Mouse (Mus musculus): ENCODE measurements at regions not wholly inside any gene's neighbourhood (a gene's known extent, or its start where the extent isn't known, plus 50 kb on each side); places are given as distances from the start of the nearest gene placed in this dataset.

GRCm38 (mm10) chr7:63829362-63829920, 87.2 kb upstream of the E030018B13Rik start:
- Histone ChIP-seq H3K4me2 (no peak overlapping the region), H3K9me3 (replicated peaks; ENCODE audit: control insufficient read depth, low read length) (no peaks in the 10 kb centered on the region), H3K9ac (ENCODE audit: low read depth, low read length) (no peak overlapping the region), H3K36me3 (ENCODE audit: control insufficient read depth, insufficient read depth, low read length) (no peaks in the 10 kb centered on the region), H3K27ac (ENCODE audit: low read depth, low read length) (no peak overlapping the region), H3K4me1 (ENCODE audit: control insufficient read depth, insufficient read depth, low read length) (no peaks in the 10 kb centered on the region), H3K27me3 (ENCODE audit: control insufficient read depth, insufficient read depth, low read length) (no peaks in the 10 kb centered on the region), H3K4me3 (ENCODE audit: low read depth, low read length) (no peak overlapping the region)
- WGBS (ENCODE audit: insufficient replicate concordance), result 80% methylated on average over 9 of the region's 9 CpGs
- no peak for ATAC-seq (replicated peaks; ENCODE audit: insufficient number of reproducible peaks, low FRiP score, low TSS enrichment)

- no peak overlapping the region for H3K4me2 ChIP-seq
- no peak overlapping the region for H3K9ac ChIP-seq (ENCODE audit: low read depth, low read length)
- H3K4me1 ChIP-seq (ENCODE audit: control insufficient read depth, insufficient read depth, low read length), result no peaks in the 10 kb centered on the region
- WGBS (ENCODE audit: insufficient replicate concordance), result 68% methylated on average over 6 of the region's 6 CpGs
- no peaks in the 10 kb centered on the region for H3K36me3 ChIP-seq (ENCODE audit: control insufficient read depth, insufficient read depth, low read length)
- H3K27ac ChIP-seq (ENCODE audit: low read depth, low read length), result no peak overlapping the region
- H3K9me3 ChIP-seq (replicated peaks; ENCODE audit: control insufficient read depth, low read length), result no peaks in the 10 kb centered on the region
- no peaks in the 10 kb centered on the region for H3K27me3 ChIP-seq (ENCODE audit: control insufficient read depth, insufficient read depth, low read length)
- no peak overlapping the region for H3K4me3 ChIP-seq (ENCODE audit: low read depth, low read length)
- ATAC-seq (replicated peaks; ENCODE audit: insufficient number of reproducible peaks, low FRiP score, low TSS enrichment), result no peak
Observed at GRCm38 (mm10) chr7:63833676-63834075, 83.0 kb upstream of the E030018B13Rik start.

DNA sequence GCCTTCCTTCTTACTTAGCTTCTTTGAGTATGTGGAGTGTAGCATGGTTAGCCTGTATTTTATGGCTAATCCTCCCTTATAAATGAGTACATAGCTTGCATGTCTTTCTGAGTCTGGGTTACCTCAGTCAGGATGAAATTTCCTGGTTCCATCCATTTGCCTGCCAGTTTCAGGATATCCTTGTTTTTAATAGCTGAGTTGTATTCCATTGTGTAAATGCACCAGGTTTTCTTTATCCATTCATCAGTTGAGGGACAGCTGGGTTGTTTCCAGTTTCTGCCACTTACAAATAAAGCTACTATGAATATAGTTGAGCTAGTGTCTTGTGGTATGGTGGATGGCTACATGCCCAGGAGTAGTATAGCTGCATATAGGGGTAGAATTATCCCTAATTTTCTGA, 80.7 kb upstream of the E030018B13Rik start:
- ATAC-seq (replicated peaks; ENCODE audit: insufficient number of reproducible peaks, low FRiP score, low TSS enrichment), result no peak
- Histone ChIP-seq H3K9me3 (replicated peaks; ENCODE audit: control insufficient read depth, low read length) (no peaks in the 10 kb centered on the region), H3K27me3 (ENCODE audit: control insufficient read depth, insufficient read depth, low read length) (no peaks in the 10 kb centered on the region), H3K4me2 (no peak overlapping the region), H3K4me3 (ENCODE audit: low read depth, low read length) (no peak overlapping the region), H3K9ac (ENCODE audit: low read depth, low read length) (no peak overlapping the region), H3K36me3 (ENCODE audit: control insufficient read depth, insufficient read depth, low read length) (no peaks in the 10 kb centered on the region), H3K27ac (ENCODE audit: low read depth, low read length) (no peak overlapping the region), H3K4me1 (ENCODE audit: control insufficient read depth, insufficient read depth, low read length) (no peaks in the 10 kb centered on the region)

Data from heart, embryonic 11.5 days (tissue).